30 mouse cellular contexts compared by ENCODE assay signal in the genomic region with DNA sequence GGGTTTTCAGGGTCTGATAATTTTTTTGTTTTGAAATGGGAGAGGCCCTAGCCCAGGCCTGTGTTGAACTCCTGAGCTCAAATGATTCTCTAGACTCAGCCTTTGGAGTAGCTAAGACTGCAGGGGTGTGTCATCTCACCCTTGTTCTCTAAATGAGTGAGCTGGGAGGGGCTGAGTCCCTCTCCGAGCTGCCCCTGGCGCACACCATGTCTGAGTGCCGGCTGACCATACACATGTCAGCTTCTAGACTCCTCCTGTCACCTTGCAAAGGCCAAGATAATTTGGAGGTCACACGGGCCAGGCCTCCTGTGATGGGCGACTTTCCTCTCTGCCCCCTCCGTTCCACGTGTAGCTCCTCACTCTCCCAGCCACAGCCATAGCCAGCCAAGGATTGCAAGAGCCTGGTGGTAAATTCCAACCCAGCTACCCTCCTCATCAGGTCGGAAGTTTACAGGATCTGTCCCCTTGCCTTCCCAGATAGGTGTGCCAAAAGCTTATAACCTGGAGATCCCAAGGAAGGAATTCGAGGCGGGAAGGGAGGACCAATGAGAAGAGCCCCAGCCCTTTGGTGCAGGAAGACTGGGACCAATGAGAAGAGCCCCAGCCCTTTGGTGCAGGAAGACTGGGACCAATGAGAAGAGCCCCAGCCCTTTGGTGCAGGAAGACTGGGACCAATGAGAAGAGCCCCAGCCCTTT. TPM values are rescaled to one million over a fixed set of nuclear protein-coding genes. Genes with fewer than 3 reads are reported as not detected.
A peak's percentile ranks its signal among the peaks of the same experiment; 100 is the strongest.
DNase-seq lines count a peak whose midpoint lies in the region; ATAC-seq and TF ChIP-seq lines count a peak whose summit lies in the region.
"Had no signal": no experiment of that assay in that cellular context is flagged by ENCODE, and none has a peak within 500 bp of the region (broad histone marks: within the 10 kb centered on the region; RNA-seq: fewer than 3 reads in every experiment).

No protein-coding gene starts in this region.

- no peaks in the 10 kb centered on the region; the same call in 1 of the 2 replicates for H3K9me3 ChIP-seq in heart, postnatal 0 days (replicated peaks; ENCODE audit: control insufficient read depth, low read length)
- no peaks in the 10 kb centered on the region for H3K9me3 ChIP-seq in ES-Bruce4 (replicated peaks; ENCODE audit: control insufficient read depth, insufficient read depth, low read length, poor library complexity, severe bottlenecking)
- H3K9me3 ChIP-seq in embryonic facial prominence, embryonic 10.5 days = no peaks in the 10 kb centered on the region
- no peaks in the 10 kb centered on the region for H3K9me3 ChIP-seq in limb, embryonic 11.5 days (ENCODE audit: control insufficient read depth, low read length)
- H3K9me3 ChIP-seq: embryonic facial prominence, embryonic 13.5 days; forebrain, embryonic 12.5 days; hindbrain, embryonic 12.5 days; limb, embryonic 15.5 days; liver, embryonic 13.5 days; neural tube, embryonic 15.5 days had no signal

- no peak overlapping the region for H3K4me2 ChIP-seq in heart, postnatal 0 days (ENCODE audit: low read depth, low read length)
- no peak overlapping the region for H3K4me2 ChIP-seq in limb, embryonic 11.5 days (ENCODE audit: low read depth, severe bottlenecking)
- H3K4me2 ChIP-seq: embryonic facial prominence, embryonic 13.5 days; forebrain, embryonic 12.5 days; hindbrain, embryonic 12.5 days; limb, embryonic 15.5 days; liver, embryonic 13.5 days; neural tube, embryonic 15.5 days had no signal

- peaks cover 5% of the 10 kb centered on the region; the same call in 1 of the 2 replicates for H3K4me1 ChIP-seq in heart, postnatal 0 days (ENCODE audit: control insufficient read depth, insufficient read depth)
- peaks cover 12% of the 10 kb centered on the region for H3K4me1 ChIP-seq in ES-Bruce4 (ENCODE audit: control insufficient read depth, insufficient read depth, low read length)
- peaks cover 34% of the 10 kb centered on the region for H3K4me1 ChIP-seq in embryonic facial prominence, embryonic 10.5 days
- peaks cover 3% of the 10 kb centered on the region for H3K4me1 ChIP-seq in limb, embryonic 11.5 days (ENCODE audit: control insufficient read depth, insufficient read depth, low read length)
- H3K4me1 ChIP-seq: liver, embryonic 13.5 days; neural tube, embryonic 15.5 days had no signal

- H3K27ac ChIP-seq in heart, postnatal 0 days (ENCODE audit: low read depth) = no peak overlapping the region
- H3K27ac ChIP-seq in ES-Bruce4 (ENCODE audit: insufficient read depth, low read length) = peak overlapping the region; percentile 97
- H3K27ac ChIP-seq in embryonic facial prominence, embryonic 10.5 days (replicated peaks) = peak overlapping the region; percentile 21
- no peak overlapping the region for H3K27ac ChIP-seq in limb, embryonic 11.5 days (replicated peaks; ENCODE audit: low read depth, low read length)
- H3K27ac ChIP-seq: embryonic facial prominence, embryonic 13.5 days; forebrain, embryonic 12.5 days; hindbrain, embryonic 12.5 days; hindbrain, postnatal 0 days; left cerebral cortex, adult 2 months; limb, embryonic 15.5 days; liver, embryonic 13.5 days; macrophage; neural tube, embryonic 15.5 days had no signal

- DNase-seq in heart, postnatal 0 days (ENCODE audit: low spot score) = no peak
- DNase-seq in heart, adult 11 months = no peak
- DNase-seq in embryonic facial prominence, embryonic 10.5 days (ENCODE audit: low spot score) = no peak
- no peak for DNase-seq in limb, embryonic 11.5 days (ENCODE audit: low spot score)
- no peak for DNase-seq in spleen, postnatal 4 days (ENCODE audit: low spot score in 2 of 2)
- DNase-seq: adrenal gland, postnatal 14 days; cerebellum, adult 11-12 months; cerebellum, adult 9-11 months; forebrain, postnatal 0 days; kidney, adult 11 months; kidney, postnatal 25 days; liver, embryonic 13.5 days; lung, adult 18-20 months; lung, postnatal 10 days; midbrain, embryonic 14.5 days; right cerebral cortex, postnatal 25 days; spleen, adult 18-20 months; thymus, adult 18-20 months; thymus, postnatal 25 days had no signal

- no peak overlapping the region for H3K9ac ChIP-seq in heart, postnatal 0 days (replicated peaks; ENCODE audit: low read depth, low read length)
- peak overlapping the region; percentile 60 for H3K9ac ChIP-seq in ES-Bruce4 (ENCODE audit: low read depth, poor library complexity, severe bottlenecking)
- H3K9ac ChIP-seq in limb, embryonic 11.5 days (ENCODE audit: low read length) = no peak overlapping the region
- H3K9ac ChIP-seq: embryonic facial prominence, embryonic 13.5 days; forebrain, embryonic 12.5 days; forebrain, postnatal 0 days; hindbrain, embryonic 12.5 days; limb, embryonic 15.5 days; liver, embryonic 13.5 days; neural tube, embryonic 15.5 days had no signal

- ATAC-seq in heart, postnatal 0 days (ENCODE audit: insufficient read depth, low read depth) = 0 out of 2 replicates have a peak, but pooled peaks have one; percentile 11
- 0 out of 2 replicates have a peak, but pooled peaks have one; percentile 3 for ATAC-seq in limb, embryonic 11.5 days (ENCODE audit: insufficient number of reproducible peaks, low FRiP score, low TSS enrichment, low read depth)
- ATAC-seq in erythroid progenitor cell, adult 5-6 weeks (replicated peaks; ENCODE audit: low FRiP score, poor library complexity, severe bottlenecking) = no peak
- ATAC-seq: forebrain, postnatal 0 days; hindbrain, postnatal 0 days had no signal

- no peak overlapping the region for H3K4me3 ChIP-seq in heart, postnatal 0 days (ENCODE audit: low read depth, low read length)
- H3K4me3 ChIP-seq in ES-Bruce4 (ENCODE audit: low read depth, low read length) = peak overlapping the region; percentile 33
- H3K4me3 ChIP-seq in embryonic facial prominence, embryonic 10.5 days = no peak overlapping the region
- no peak overlapping the region for H3K4me3 ChIP-seq in limb, embryonic 11.5 days (ENCODE audit: low read depth, low read length)
- H3K4me3 ChIP-seq: embryonic facial prominence, embryonic 13.5 days; forebrain, embryonic 12.5 days; hindbrain, embryonic 12.5 days; left cerebral cortex, adult 2 months; limb, embryonic 15.5 days; liver, embryonic 13.5 days; neural tube, embryonic 15.5 days had no signal

- TF ChIP-seq CTCF in heart, postnatal 0 days (IDR thresholded peaks at IDR 0.05; ENCODE audit: low read depth) = no peak
- TF ChIP-seq CTCF in ES-Bruce4 (IDR thresholded peaks at IDR 0.05; ENCODE audit: low read depth, low read length) = no peak

- TF ChIP-seq POLR2A in ES-Bruce4 (IDR thresholded peaks at IDR 0.05; ENCODE audit: insufficient read depth, low read length) = no peak

- no peaks in the 10 kb centered on the region for H3K27me3 ChIP-seq in heart, postnatal 0 days (ENCODE audit: control insufficient read depth, insufficient read depth, low read length)
- H3K27me3 ChIP-seq in ES-Bruce4 (ENCODE audit: control insufficient read depth, insufficient read depth, low read length, poor library complexity, severe bottlenecking) = no peaks in the 10 kb centered on the region
- H3K27me3 ChIP-seq in embryonic facial prominence, embryonic 10.5 days (replicated peaks; ENCODE audit: low read depth, poor library complexity, severe bottlenecking) = no peaks in the 10 kb centered on the region; the same call in 1 of the 2 replicates
- H3K27me3 ChIP-seq in limb, embryonic 11.5 days (ENCODE audit: control insufficient read depth, insufficient read depth, low read length) = no peaks in the 10 kb centered on the region
- H3K27me3 ChIP-seq: embryonic facial prominence, embryonic 13.5 days; forebrain, embryonic 12.5 days; hindbrain, embryonic 12.5 days; limb, embryonic 15.5 days; liver, embryonic 13.5 days; neural tube, embryonic 15.5 days had no signal

- 59% methylated on average over 10 of the region's 10 CpGs for WGBS in heart, postnatal 0 days
- 66% methylated on average over 10 of the region's 10 CpGs for WGBS in embryonic facial prominence, embryonic 10.5 days
- WGBS in limb, embryonic 11.5 days = 64% methylated on average over 10 of the region's 10 CpGs

- no peak for TF ChIP-seq EP300 in heart, postnatal 0 days (IDR thresholded peaks at IDR 0.05; ENCODE audit: low read depth)
- TF ChIP-seq EP300 in ES-Bruce4 (IDR thresholded peaks at IDR 0.05; ENCODE audit: insufficient read depth, low read depth, low read length) = peak; percentile 68

- H3K36me3 ChIP-seq in heart, postnatal 0 days (replicated peaks; ENCODE audit: control insufficient read depth, insufficient read depth, low read length) = no peaks in the 10 kb centered on the region
- no peaks in the 10 kb centered on the region for H3K36me3 ChIP-seq in ES-Bruce4 (ENCODE audit: control insufficient read depth, insufficient read depth, low read length, poor library complexity, severe bottlenecking)
- no peaks in the 10 kb centered on the region for H3K36me3 ChIP-seq in embryonic facial prominence, embryonic 10.5 days (replicated peaks)
- no peaks in the 10 kb centered on the region for H3K36me3 ChIP-seq in limb, embryonic 11.5 days (ENCODE audit: control insufficient read depth, insufficient read depth, low read length)
- H3K36me3 ChIP-seq: embryonic facial prominence, embryonic 13.5 days; forebrain, embryonic 12.5 days; hindbrain, embryonic 12.5 days; limb, embryonic 15.5 days; liver, embryonic 13.5 days; neural tube, embryonic 15.5 days had no signal

RNA-seq across cellular contexts. Expression of a gene that starts 26.3 kb away (rescaled TPM):
- 10.2 and 15.1 TPM in 2 replicates for total RNA-seq in heart, postnatal 0 days (2014; rRNA removed; ENCODE audit: low replicate concordance)
- polyA plus RNA-seq in heart, postnatal 0 days (2015; fragmentation: Nextera tagmentation; extraction: Ambion mirVana) = 5.2 and 5.7 TPM in 2 replicates
- polyA plus RNA-seq in ES-Bruce4 (2011; ENCODE audit: insufficient read depth, insufficient read length, low read depth, missing spikeins) = 3.0 and 3.1 TPM in 2 replicates
- polyA plus RNA-seq in embryonic facial prominence, embryonic 10.5 days (2016; fragmentation: Nextera tagmentation; extraction: Ambion mirVana) = 0.69 and 1.2 TPM in 2 replicates
- polyA plus RNA-seq in limb, embryonic 11.5 days (2014; fragmentation: Nextera tagmentation; extraction: Ambion mirVana) = 0.54 and 0.60 TPM in 2 replicates
- total RNA-seq in erythroid progenitor cell, adult 5-6 weeks (2015; ENCODE audit: low replicate concordance) = 0.42 TPM in 1 of 2 replicates, not detected in the other
- total RNA-seq in erythroid progenitor cell, adult 5-6 weeks (2017; ENCODE audit: low replicate concordance) = 0.13 TPM in 1 of 2 replicates, not detected in the other
- total RNA-seq: megakaryocyte-erythroid progenitor cell, adult 5-6 weeks had no signal
- polyA plus RNA-seq: macrophage had no signal

Comparison
In these comparisons a context has a peak if more than half of its experiments do, and no peak if none do; other contexts are left out.
1. H3K27ac ChIP-seq: peak in ES-Bruce4 (single experiment) and embryonic facial prominence, embryonic 10.5 days (single experiment); none in heart, postnatal 0 days (single experiment) and limb, embryonic 11.5 days (single experiment).